Mouse (Mus musculus) midbrain, embryonic 12.5 days (tissue): Measurements from ENCODE around the gene En1. TPM values are rescaled to one million over a fixed set of nuclear protein-coding genes. Genes with fewer than 3 reads are reported as not detected.
A peak's percentile ranks its signal among the peaks of the same experiment; 100 is the strongest.

Source experiments
- ATAC-seq: fragments of 200-750 bp; cut with Nextera tagmentation; 2 replicates; pipeline ENCODE4 v1.8.0; 2017; ENCODE audit warnings: low read depth, moderate TSS enrichment, moderate library complexity; ENCODE audit not compliant: low FRiP score
- H3K27ac ChIP-seq: fragments of 300-500 bp; sonication (generic); replicated peaks from 2 replicates; pipeline ENCODE4 v1.5.1; 2016; ENCODE audit warnings: mild to moderate bottlenecking
- H3K27me3 ChIP-seq: fragments of 300-500 bp; sonication (generic); 2 replicates; pipeline ENCODE4 v1.6.1; 2016; ENCODE audit warnings: mild to moderate bottlenecking
- H3K36me3 ChIP-seq: fragments of 300-500 bp; sonication (generic); 2 replicates; pipeline ENCODE4 v1.6.1; 2016
- H3K4me1 ChIP-seq: fragments of 300-500 bp; sonication (generic); 2 replicates; pipeline ENCODE4 v1.6.1; 2016
- H3K4me2 ChIP-seq: fragments of 300-500 bp; sonication (generic); replicated peaks from 2 replicates; pipeline ENCODE4 v1.6.1; 2016; ENCODE audit warnings: mild to moderate bottlenecking, moderate library complexity
- H3K4me3 ChIP-seq: fragments of 300-500 bp; sonication (generic); 2 replicates; pipeline ENCODE4 v1.5.1; 2016; ENCODE audit warnings: mild to moderate bottlenecking
- H3K9ac ChIP-seq: fragments of 300-500 bp; sonication (generic); replicated peaks from 2 replicates; pipeline ENCODE4 v1.6.1; 2016; ENCODE audit warnings: mild to moderate bottlenecking, moderate library complexity
- H3K9me3 ChIP-seq: fragments of 300-500 bp; sonication (generic); 2 replicates; pipeline ENCODE4 v1.6.1; 2016; ENCODE audit warnings: mild to moderate bottlenecking
- WGBS: fragments of 180-500 bp; shearing (Covaris S2); methylation state at CpG from one replicate; pipeline ENCODE4 v1.1.7; 2016; 5-methylcytosine and 5-hydroxymethylcytosine counted together
- polyA plus RNA-seq: library from polyadenylated mRNA; unstranded; fragments of >200 nt; fragmentation: Nextera tagmentation; extraction: Ambion mirVana; gene quantifications from 2 replicates; pipeline ENCODE4 v1.2.1, GENCODE M21; 2016

Gene En1
- 7.3 and 10.3 TPM in 2 replicates for polyA plus RNA-seq

GRCm38 (mm10) chr1:120602031-120602730 is at the start of gene En1:
En1 (plus strand) TSS chr1:120602418.
- H3K9ac ChIP-seq = peak within 1 kb of the TSS; percentile 77
- WGBS = 1% methylated on average over 35 of the region's 35 CpGs
- peak within 1 kb of the TSS; percentile 62 for H3K4me3 ChIP-seq
- H3K4me1 ChIP-seq = peaks cover 18% of the 10 kb centered on the region
- peak within 1 kb of the TSS; percentile 88 for H3K27ac ChIP-seq
- H3K36me3 ChIP-seq = no peaks in the 10 kb centered on the region
- peak within 1 kb of the TSS; percentile 77 for H3K4me2 ChIP-seq
- peaks cover 91% of the 10 kb centered on the region for H3K27me3 ChIP-seq
- peak; percentile 76 for ATAC-seq
- H3K9me3 ChIP-seq = no peaks in the 10 kb centered on the region

DNA sequence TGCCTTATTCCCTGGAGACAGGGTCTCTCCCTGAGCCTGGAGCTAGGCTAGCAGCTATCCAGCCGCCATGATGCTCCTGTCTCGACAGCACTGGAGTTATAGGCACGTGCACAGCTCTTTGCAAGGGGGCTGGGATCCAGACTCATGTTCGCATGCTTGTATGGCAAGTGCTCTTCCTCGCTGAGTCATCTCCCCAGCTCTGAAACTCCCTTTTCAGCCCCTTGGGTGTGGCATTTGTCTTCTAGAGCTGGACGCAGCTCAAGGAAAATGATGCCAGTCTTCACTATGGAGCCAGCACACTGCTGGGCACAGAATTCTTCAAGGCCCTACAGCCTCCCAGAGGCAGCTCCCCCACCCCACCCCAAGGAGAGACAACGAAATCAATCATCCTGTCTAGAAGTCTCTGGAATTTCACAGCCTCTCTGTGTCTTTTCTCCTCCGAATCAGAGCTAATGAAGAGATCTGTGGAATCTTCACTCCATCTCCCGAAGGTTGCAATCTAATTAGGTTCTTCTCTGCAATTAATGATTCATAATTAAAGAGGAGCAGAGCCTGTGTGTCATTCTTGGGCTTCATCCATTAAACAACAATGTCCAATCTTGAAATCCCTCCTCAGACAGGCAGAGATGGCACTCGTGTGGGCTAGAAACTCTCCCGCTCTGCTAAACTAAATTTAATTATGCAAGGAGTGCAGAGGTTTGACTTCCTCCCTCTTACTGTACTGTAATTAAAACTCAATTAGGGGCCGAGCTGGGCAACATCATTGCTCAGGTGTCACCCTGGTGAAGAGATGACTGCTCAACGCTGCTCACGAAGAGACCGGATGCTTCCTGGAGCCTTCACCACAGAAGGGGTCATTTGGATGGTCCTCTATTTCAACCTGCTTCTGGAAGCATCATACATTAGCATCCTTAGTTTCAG is 45.0 kb upstream of the En1 start:
- no peak for ATAC-seq
- H3K4me1 ChIP-seq = no peaks in the 10 kb centered on the region
- H3K27ac ChIP-seq = no peak overlapping the region
- no peaks in the 10 kb centered on the region for H3K27me3 ChIP-seq
- 86% methylated on average over 15 of the region's 15 CpGs for WGBS
- H3K36me3 ChIP-seq = no peaks in the 10 kb centered on the region
- no peak overlapping the region for H3K4me2 ChIP-seq
- no peak overlapping the region for H3K9ac ChIP-seq
- H3K9me3 ChIP-seq = no peaks in the 10 kb centered on the region
- no peak overlapping the region for H3K4me3 ChIP-seq

- Histone ChIP-seq H3K4me3 (no peak overlapping the region), H3K36me3 (no peaks in the 10 kb centered on the region), H3K4me1 (no peaks in the 10 kb centered on the region), H3K9ac (no peak overlapping the region), H3K4me2 (no peak overlapping the region), H3K27me3 (no peaks in the 10 kb centered on the region), H3K9me3 (no peaks in the 10 kb centered on the region), H3K27ac (no peak overlapping the region)
- no peak for ATAC-seq
- WGBS = 81% methylated on average over 9 of the region's 9 CpGs
Measured at GRCm38 (mm10) chr1:120558341-120559285, 43.6 kb upstream of the En1 start.

- Histone ChIP-seq H3K27me3 (no peaks in the 10 kb centered on the region), H3K4me3 (no peak overlapping the region), H3K9me3 (no peaks in the 10 kb centered on the region), H3K4me1 (no peaks in the 10 kb centered on the region), H3K36me3 (no peaks in the 10 kb centered on the region), H3K4me2 (no peak overlapping the region), H3K27ac (no peak overlapping the region), H3K9ac (no peak overlapping the region)
- 89% methylated on average over 5 of the region's 5 CpGs for WGBS
- ATAC-seq = no peak
Measured at GRCm38 (mm10) chr1:120559911-120560310, 42.3 kb upstream of the En1 start.

- peaks cover 13% of the 10 kb centered on the region; the same call in 1 of the 2 replicates for H3K27me3 ChIP-seq
- H3K27ac ChIP-seq = no peak overlapping the region
- no peak overlapping the region for H3K9ac ChIP-seq
- no peak for ATAC-seq
- 66% methylated on average over 4 of the region's 4 CpGs for WGBS
- no peak overlapping the region for H3K4me3 ChIP-seq
- no peaks in the 10 kb centered on the region for H3K9me3 ChIP-seq
- no peak overlapping the region for H3K4me2 ChIP-seq
- no peaks in the 10 kb centered on the region for H3K36me3 ChIP-seq
- H3K4me1 ChIP-seq = no peaks in the 10 kb centered on the region
Measured at GRCm38 (mm10) chr1:120581306-120581705, 20.9 kb upstream of the En1 start.

- no peaks in the 10 kb centered on the region for H3K36me3 ChIP-seq
- H3K9me3 ChIP-seq = no peaks in the 10 kb centered on the region
- no peaks in the 10 kb centered on the region for H3K4me1 ChIP-seq
- H3K27me3 ChIP-seq = peaks cover 38% of the 10 kb centered on the region
- H3K4me2 ChIP-seq = no peak overlapping the region
- 21% methylated on average over 2 of the region's 2 CpGs for WGBS
- H3K4me3 ChIP-seq = no peak overlapping the region
- no peak for ATAC-seq
- H3K27ac ChIP-seq = no peak overlapping the region
- H3K9ac ChIP-seq = no peak overlapping the region
Measured at GRCm38 (mm10) chr1:120585481-120585880, 16.7 kb upstream of the En1 start.

- Histone ChIP-seq H3K36me3 (no peaks in the 10 kb centered on the region), H3K4me2 (no peak overlapping the region), H3K9me3 (no peaks in the 10 kb centered on the region), H3K27ac (no peak overlapping the region), H3K4me1 (no peaks in the 10 kb centered on the region), H3K27me3 (peaks cover 49% of the 10 kb centered on the region), H3K4me3 (no peak overlapping the region), H3K9ac (no peak overlapping the region)
- 13% methylated on average over 7 of the region's 7 CpGs for WGBS
- ATAC-seq = peak; percentile 66
Measured at GRCm38 (mm10) chr1:120586500-120587110, 15.6 kb upstream of the En1 start.

GRCm38 (mm10) chr1:120587431-120587830 is 14.8 kb upstream of the En1 start:
- ATAC-seq = no peak
- Histone ChIP-seq H3K27ac (no peak overlapping the region), H3K36me3 (no peaks in the 10 kb centered on the region), H3K9me3 (no peaks in the 10 kb centered on the region), H3K4me2 (no peak overlapping the region), H3K4me3 (no peak overlapping the region), H3K27me3 (peaks cover 50% of the 10 kb centered on the region), H3K4me1 (no peaks in the 10 kb centered on the region), H3K9ac (no peak overlapping the region)
- 71% methylated on average over 10 of the region's 12 CpGs for WGBS

DNA sequence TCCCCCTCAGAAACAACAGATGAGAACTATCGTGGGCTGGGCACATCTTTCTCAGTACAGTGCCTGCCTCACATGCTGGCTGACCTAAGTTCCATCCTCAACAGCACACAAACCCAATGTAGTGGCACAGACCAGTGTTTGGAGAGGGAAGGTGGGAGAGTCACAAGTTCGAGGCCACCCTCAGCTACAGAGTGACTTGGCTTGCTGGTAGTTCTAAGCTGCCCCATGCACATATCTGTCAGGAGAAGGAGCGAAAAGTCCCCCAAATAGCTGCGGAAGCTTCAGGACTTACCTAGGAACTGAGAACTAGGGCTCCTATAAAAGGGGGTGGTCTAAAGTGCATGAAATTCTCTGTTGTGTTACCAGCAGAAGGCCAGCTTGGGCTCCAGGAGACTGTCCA is 14.3 kb upstream of the En1 start:
- Histone ChIP-seq H3K27me3 (peaks cover 56% of the 10 kb centered on the region), H3K27ac (no peak overlapping the region), H3K9me3 (no peaks in the 10 kb centered on the region), H3K9ac (no peak overlapping the region), H3K36me3 (no peaks in the 10 kb centered on the region), H3K4me1 (no peaks in the 10 kb centered on the region), H3K4me2 (no peak overlapping the region), H3K4me3 (no peak overlapping the region)
- ATAC-seq = no peak
- 81% methylated on average over 4 of the region's 4 CpGs for WGBS

GRCm38 (mm10) chr1:120588362-120589027 is 13.7 kb upstream of the En1 start:
- Histone ChIP-seq H3K4me3 (no peak overlapping the region), H3K4me2 (no peak overlapping the region), H3K27me3 (peaks cover 61% of the 10 kb centered on the region), H3K9ac (no peak overlapping the region), H3K36me3 (no peaks in the 10 kb centered on the region), H3K27ac (no peak overlapping the region), H3K4me1 (no peaks in the 10 kb centered on the region), H3K9me3 (no peaks in the 10 kb centered on the region)
- no peak for ATAC-seq
- 74% methylated on average over 6 of the region's 6 CpGs for WGBS
